Mouse (Mus musculus) brain, embryonic 18.5 days (tissue): ENCODE measurements at regions not wholly inside any gene's neighbourhood (a gene's known extent, or its start where the extent isn't known, plus 50 kb on each side); places are given as distances from the start of the nearest gene placed in this dataset.
A peak's percentile ranks its signal among the peaks of the same experiment; 100 is the strongest.

Source experiments
- DNase-seq: peaks from one replicate; pipeline ENCODE4 v3.0.0-alpha.2; 2012; ENCODE audit warnings: low read depth, low spot score

DNA sequence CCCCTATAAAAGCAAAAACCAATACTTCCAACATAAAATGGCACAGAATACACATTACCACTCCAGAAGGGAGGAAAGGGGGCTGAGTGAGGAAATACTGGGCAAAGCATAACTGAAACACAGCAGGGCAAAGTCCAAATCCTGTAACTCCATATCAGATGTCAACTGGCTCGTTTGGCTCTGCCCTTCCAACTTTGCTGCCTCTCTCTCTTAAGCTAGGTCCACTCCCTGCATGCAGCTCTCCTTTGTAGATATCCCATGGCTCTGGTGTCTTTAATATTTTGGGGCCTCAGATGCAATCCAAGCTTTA is 319.9 kb downstream of the H2al1j start:
- no peak for DNase-seq

GRCm38 (mm10) chrX:11653336-11653735 is 325.7 kb downstream of the H2al1j start:
- no peak for DNase-seq

GRCm38 (mm10) chrX:11654976-11655375 is 327.4 kb downstream of the H2al1j start:
- DNase-seq = no peak

DNA sequence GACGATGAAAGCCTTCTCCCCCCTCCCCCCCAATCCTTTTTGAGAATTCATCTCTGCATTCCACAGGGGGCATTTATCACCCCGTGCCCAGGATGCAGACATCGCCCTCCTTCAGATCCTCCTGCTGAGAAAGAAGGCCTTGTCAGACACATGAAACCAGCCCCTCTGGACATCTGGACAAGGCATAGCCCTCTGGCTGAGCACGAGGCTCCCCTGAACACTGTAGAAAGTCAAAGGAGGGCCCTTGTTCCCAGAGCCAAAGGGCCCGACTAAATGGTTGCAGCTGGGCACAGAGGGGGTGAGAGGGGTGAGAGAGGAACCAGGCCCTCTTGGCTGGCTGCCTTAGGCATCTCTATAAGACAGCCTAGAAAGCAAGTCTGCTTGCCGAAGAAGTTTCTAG is 327.8 kb downstream of the H2al1j start:
- no peak for DNase-seq

GRCm38 (mm10) chrX:11657606-11658254 is 330.1 kb downstream of the H2al1j start:
- DNase-seq = no peak

DNA sequence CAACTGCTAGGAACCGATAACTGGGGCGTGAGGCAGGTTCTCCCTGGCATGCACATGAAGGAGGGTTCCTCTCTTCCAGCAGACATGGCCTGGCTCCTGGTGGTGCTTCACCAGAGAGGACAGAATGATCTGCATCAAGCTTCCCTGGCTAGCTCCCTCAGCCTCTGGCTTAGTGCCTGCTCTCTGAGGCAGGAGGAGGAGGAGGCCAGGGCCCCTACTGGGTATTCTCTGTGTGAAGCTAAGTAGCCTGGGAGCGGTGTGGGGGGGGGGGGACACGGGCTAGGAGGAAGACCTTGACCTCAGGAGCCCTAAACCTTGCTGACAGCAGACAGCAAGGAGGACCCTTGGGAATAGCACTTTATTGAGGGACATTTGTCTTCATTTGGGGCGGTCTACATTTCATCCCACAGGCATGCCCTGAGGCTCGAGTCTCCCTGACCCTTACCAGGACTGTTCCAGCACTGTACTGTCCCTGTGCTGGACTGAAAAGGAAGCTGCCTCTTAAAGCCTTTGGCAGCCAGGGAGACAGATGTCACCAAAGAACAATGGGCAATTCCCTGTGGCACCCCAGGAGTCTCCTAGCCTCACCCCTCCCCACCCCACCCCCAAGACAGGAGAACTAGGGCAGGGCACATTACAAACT is 335.7 kb downstream of the H2al1j start:
- DNase-seq = no peak

GRCm38 (mm10) chrX:11664330-11665061 is 336.9 kb downstream of the H2al1j start:
- peak; percentile 34 for DNase-seq

- DNase-seq = no peak
These were observed 337.7 kb downstream of the H2al1j start for GRCm38 (mm10) chrX:11665077-11665974.

GRCm38 (mm10) chrX:11666517-11666916 is 338.9 kb downstream of the H2al1j start:
- DNase-seq = no peak

GRCm38 (mm10) chrX:11671805-11672204 is 344.2 kb downstream of the H2al1j start:
- DNase-seq = no peak

- DNase-seq = no peak
These were observed 350.5 kb downstream of the H2al1j start for GRCm38 (mm10) chrX:11678086-11678485.

- DNase-seq = no peak
These were observed 353.7 kb downstream of the H2al1j start for GRCm38 (mm10) chrX:11681274-11681673.

DNA sequence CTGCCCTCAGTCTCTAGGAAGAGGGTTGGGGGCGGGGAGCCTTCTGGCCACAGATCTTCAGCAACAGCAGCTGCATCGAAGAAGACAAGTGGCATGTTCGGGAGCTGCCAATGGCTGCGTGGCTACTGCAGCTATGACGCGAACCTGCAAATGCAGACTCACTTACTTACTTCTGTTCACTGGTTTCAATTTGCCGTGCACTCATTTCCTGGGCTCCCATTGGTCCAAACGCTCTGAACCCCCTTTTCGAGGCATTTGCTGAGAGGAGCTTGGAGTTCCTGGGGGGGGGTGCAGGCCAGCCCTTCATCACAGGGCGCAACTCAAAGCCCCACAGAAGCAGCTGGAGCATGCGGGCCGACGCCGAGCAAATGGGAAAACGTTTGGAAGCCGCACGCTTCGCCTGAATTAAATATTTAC is 362.4 kb downstream of the H2al1j start:
- no peak for DNase-seq

GRCm38 (mm10) chrX:11690446-11690845 is 362.8 kb downstream of the H2al1j start:
- no peak for DNase-seq

DNA sequence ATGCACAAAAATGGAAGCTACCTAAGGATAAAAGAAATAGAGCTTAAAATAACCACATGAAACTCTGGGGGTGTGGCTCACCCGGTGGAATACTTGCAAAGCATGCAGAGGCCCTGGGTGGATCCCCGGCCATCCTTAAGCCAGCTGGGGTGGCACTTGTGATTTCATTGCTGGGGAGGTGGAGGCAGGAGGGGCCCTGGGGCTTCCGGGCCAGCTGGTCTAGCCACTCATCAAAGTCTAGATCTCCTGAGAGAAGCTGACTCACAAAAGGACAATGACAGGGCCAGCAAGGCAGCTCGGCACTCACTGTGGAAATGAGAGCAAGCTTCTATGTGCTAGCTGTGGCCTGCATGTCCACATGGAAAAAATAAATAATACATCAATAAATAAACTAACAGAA is 363.4 kb downstream of the H2al1j start:
- DNase-seq = no peak

DNA sequence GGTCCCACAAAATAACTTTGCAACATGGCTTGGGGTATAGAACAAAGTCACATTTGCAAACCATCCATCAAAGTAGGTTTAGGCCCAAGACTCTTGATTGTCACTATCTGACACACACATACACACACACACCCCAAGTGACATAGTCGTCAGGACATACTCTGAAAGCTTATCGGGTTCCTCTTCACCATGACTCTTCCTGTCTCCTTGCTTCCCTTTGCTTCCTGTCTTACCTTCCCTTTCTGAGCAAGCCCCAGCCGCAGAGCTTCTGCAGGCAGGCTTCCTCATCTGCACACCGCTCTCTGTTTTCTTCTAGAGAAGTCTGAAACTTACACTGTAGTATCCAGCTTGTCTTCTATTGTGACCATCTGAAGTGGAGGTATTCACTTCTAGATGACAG is 368.9 kb downstream of the H2al1j start:
- no peak for DNase-seq

- no peak for DNase-seq
These were observed 373.5 kb downstream of the H2al1j start for GRCm38 (mm10) chrX:11701095-11701494.

- DNase-seq = no peak
These were observed 378.4 kb downstream of the H2al1j start for GRCm38 (mm10) chrX:11705851-11706557.

- DNase-seq = no peak
These were observed 379.7 kb downstream of the H2al1j start for GRCm38 (mm10) chrX:11707330-11707729.

DNA sequence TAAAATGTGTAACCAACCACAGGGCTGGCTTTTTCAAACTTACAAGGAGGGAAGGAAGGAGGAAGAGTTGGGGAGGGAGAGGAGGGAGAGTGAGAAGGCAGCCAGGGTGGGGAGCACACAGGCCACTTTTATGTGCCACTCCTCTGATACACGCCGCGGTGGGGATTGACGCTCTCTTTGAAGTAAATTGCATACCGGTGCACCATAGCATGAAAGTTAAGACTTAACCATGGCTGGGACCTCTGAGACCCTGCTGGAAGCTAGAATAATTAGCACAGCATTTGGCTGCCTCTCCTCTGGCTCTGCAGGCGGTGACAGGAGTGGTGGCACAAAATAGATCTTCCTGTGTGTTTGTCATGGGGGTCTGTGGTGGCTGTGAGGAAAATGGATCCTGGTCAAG is 380.7 kb downstream of the H2al1j start:
- no peak for DNase-seq

DNA sequence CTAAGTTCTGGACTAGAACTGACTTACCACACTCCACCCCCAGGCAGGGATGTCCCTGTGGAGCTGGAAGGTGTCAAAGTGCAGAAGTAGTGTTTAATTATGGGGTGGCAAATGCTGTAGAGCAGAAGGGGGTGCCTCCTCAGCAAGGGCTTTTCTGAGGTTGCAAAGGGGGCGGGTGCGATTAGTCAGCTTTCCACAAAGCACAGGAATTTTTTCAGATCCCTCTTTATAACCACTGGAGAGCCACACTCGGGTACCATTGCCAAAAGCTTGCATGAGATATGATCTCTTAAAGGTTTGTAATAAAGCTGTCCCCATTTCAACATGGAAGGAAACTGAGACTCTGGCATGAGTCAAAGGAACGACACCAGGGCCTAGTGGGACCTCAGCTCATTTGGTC is 381.7 kb downstream of the H2al1j start:
- DNase-seq = no peak
